Mouse (Mus musculus) forebrain, embryonic 13.5 days (tissue): ENCODE results near the gene Olfr96. TPM values are rescaled to one million over a fixed set of nuclear protein-coding genes. Genes with fewer than 3 reads are reported as not detected.
"Not testable (repeated sequence)": the region's sequence is repeated elsewhere in the genome, so short reads cannot be mapped to it uniquely, and the experiment has no call there.

Source experiments
- ATAC-seq: fragments of 200-750 bp; cut with Nextera tagmentation; 2 replicates; pipeline ENCODE4 v1.8.0; 2017
- H3K27ac ChIP-seq: fragments of 300-500 bp; sonication (generic); 2 replicates; pipeline ENCODE4 v1.5.1; 2015; ENCODE audit warnings: inconsistent platforms, mild to moderate bottlenecking, moderate library complexity
- H3K27me3 ChIP-seq: fragments of 300-500 bp; sonication (generic); 2 replicates; pipeline ENCODE4 v1.6.1; 2015; ENCODE audit warnings: mild to moderate bottlenecking, inconsistent platforms
- H3K36me3 ChIP-seq: fragments of 300-500 bp; sonication (generic); 2 replicates; pipeline ENCODE4 v1.6.1; 2015; ENCODE audit warnings: mild to moderate bottlenecking, inconsistent platforms; ENCODE audit not compliant: poor library complexity, severe bottlenecking
- H3K4me1 ChIP-seq: fragments of 300-500 bp; sonication (generic); 2 replicates; pipeline ENCODE4 v1.6.1; 2015; ENCODE audit warnings: inconsistent platforms
- H3K4me2 ChIP-seq: fragments of 300-500 bp; sonication (generic); 2 replicates; pipeline ENCODE4 v1.6.1; 2015; ENCODE audit warnings: inconsistent platforms, mild to moderate bottlenecking, moderate library complexity
- H3K4me3 ChIP-seq: fragments of 300-500 bp; sonication (generic); 2 replicates; pipeline ENCODE4 v1.5.1; 2015; ENCODE audit warnings: mild to moderate bottlenecking, inconsistent platforms
- H3K9ac ChIP-seq: fragments of 300-500 bp; sonication (generic); 2 replicates; pipeline ENCODE4 v1.6.1; 2015; ENCODE audit warnings: mild to moderate bottlenecking, inconsistent platforms
- H3K9me3 ChIP-seq: fragments of 300-500 bp; sonication (generic); replicated peaks from 2 replicates; pipeline ENCODE4 v1.6.1; 2016; ENCODE audit warnings: inconsistent platforms
- WGBS: fragments of 180-500 bp; shearing (Covaris S2); methylation state at CpG from one replicate; pipeline ENCODE4 v1.1.7; 2015; 5-methylcytosine and 5-hydroxymethylcytosine counted together
- polyA plus RNA-seq: library from polyadenylated mRNA; unstranded; fragments of >200 nt; fragmentation: Nextera tagmentation; extraction: Ambion mirVana; gene quantifications from 2 replicates; pipeline ENCODE4 v1.2.1, GENCODE M21; 2015

Olfr96 gene
- polyA plus RNA-seq, 1 experiment from 2014 or later, result not detected

DNA sequence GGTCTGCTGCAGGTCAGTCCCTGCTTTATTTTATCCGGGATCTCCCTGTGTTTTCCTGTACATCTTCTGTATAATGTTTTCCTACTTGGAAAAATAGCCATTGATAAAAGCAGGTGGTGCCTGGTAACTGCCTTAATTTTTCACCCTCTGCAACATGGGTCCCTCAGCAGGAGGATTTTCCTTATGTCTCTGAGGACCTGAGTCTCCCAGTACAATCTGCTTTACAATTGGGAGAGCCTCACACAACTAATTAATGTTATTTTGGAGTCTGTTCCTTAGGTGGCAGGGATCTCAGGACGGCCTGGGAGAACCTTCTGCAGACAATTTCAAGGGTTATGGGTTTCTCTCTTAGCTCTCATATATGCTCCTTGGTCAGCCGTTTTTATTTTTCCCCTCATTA, 6.9 kb upstream of the Olfr96 start, which contains the start of gene Olfr95:
Olfr95 (minus strand) TSS at position 101 of the 400 bp plus-strand sequence.
- H3K9ac ChIP-seq, result no peak within 1 kb of the TSS
- no peak within 1 kb of the TSS for H3K4me3 ChIP-seq
- no peak for ATAC-seq
- H3K9me3 ChIP-seq, result no peaks in the 10 kb centered on the region; the same call in 1 of the 2 replicates
- H3K27me3 ChIP-seq, result peaks cover 14% of the 10 kb centered on the region
- no peak within 1 kb of the TSS for H3K27ac ChIP-seq
- H3K4me1 ChIP-seq, result peaks cover 5% of the 10 kb centered on the region; the same call in 1 of the 2 replicates
- no peaks in the 10 kb centered on the region for H3K36me3 ChIP-seq
- WGBS, result 78% methylated on average over 3 of the region's 3 CpGs
- no peak within 1 kb of the TSS for H3K4me2 ChIP-seq

DNA sequence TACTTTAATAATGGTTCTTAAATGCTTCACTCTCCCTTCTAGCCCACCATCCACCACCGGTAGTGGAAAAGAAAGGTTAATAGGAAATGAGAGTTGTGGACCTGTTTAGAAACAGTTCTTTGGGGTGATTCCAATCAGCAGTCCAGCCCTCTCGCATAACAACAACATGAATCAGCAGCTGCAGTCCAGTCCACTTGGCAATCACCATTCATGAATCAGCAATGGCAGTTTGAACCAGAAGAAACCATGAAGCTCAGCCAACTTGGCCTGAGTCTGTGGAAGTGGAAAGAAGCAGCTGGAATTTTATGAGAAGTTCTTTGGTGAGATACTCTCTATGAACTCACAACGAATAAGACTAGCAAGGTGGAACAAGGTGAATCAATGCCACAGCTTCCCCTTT, 1.5 kb upstream of the Olfr96 start:
- no peak overlapping the region for H3K9ac ChIP-seq
- WGBS, result 86% methylated on average over 3 of the region's 3 CpGs
- no peaks in the 10 kb centered on the region; the same call in 1 of the 2 replicates for H3K9me3 ChIP-seq
- no peaks in the 10 kb centered on the region for H3K4me1 ChIP-seq
- H3K27me3 ChIP-seq, result no peaks in the 10 kb centered on the region
- no peaks in the 10 kb centered on the region for H3K36me3 ChIP-seq
- no peak overlapping the region for H3K4me3 ChIP-seq
- H3K4me2 ChIP-seq, result no peak overlapping the region
- H3K27ac ChIP-seq, result no peak overlapping the region
- ATAC-seq, result no peak

DNA sequence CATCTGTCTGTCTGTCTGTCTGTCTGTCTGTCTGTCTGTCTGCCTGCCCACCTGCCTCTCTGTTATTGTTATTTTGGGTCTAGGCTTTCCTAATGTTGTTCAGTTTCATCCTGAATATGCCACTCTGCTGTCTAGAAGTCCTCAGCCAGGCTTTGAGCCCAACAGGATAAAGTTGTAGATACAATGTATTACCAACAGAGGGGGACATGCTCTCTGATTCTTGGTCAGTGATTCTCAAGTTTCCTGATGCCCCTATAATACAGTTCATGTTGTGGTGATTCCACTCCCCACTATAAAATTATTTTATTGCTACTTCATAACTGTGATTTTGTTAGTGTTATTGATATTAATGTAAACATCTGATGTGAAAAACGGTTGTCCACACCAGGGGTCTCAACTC, 1.9 kb downstream of the Olfr96 start:
- no peak for ATAC-seq
- H3K36me3 ChIP-seq, result no peaks in the 10 kb centered on the region
- H3K9me3 ChIP-seq, result no peaks in the 10 kb centered on the region
- H3K4me1 ChIP-seq, result no peaks in the 10 kb centered on the region
- no peak overlapping the region for H3K27ac ChIP-seq
- no peak overlapping the region for H3K9ac ChIP-seq
- no peak overlapping the region for H3K4me2 ChIP-seq
- no peaks in the 10 kb centered on the region for H3K27me3 ChIP-seq
- 18% methylated on average over 1 of the region's 1 CpGs for WGBS
- H3K4me3 ChIP-seq, result no peak overlapping the region

DNA sequence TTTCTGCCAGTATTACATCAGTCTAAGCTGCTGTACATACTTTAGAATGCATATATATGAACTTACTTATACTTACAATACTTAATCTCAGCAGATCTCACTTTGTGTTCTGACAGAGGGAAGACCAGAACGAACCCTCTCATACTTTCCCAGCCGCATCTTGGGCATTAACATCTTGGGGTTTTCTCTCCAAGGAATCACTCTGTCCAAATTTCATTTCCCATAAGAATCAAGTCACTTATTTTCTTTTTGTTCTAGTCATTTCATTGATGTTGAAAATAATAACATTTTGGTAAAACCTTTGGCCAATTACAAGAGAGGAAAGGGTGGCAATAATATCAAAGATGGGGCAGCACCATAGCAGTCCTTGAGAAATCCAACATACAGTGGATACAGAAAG, 17.3 kb downstream of the Olfr96 start, which contains the start of gene Olfr97:
Olfr97 (minus strand) TSS at position 101 of the 400 bp plus-strand sequence.
- not testable (repeated sequence) for H3K27me3 ChIP-seq, H3K9ac ChIP-seq, ATAC-seq, H3K36me3 ChIP-seq, H3K4me1 ChIP-seq, H3K4me2 ChIP-seq, H3K9me3 ChIP-seq, H3K4me3 ChIP-seq, H3K27ac ChIP-seq
- whole genome bisulfite sequencing, result 91% methylated on average over 2 of the region's 2 CpGs

DNA sequence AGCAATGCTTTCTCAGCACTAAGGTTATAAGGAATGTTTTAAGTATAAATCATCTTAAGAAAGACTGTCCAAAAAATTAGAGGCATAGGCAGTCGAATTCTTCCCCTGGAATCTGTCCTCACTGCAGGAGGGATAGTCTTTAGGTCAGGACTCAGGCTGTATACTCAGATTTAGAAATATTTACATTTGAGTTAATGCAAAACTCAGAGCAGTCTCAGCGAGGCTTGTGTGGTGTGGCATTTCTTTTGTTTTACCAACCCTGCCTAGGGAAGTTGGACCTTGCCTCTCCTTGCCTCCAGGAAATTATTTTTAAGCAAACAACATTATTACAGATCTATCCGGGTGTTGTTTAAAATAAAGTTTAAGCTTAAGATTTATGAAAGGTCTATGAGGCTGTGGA, 22.3 kb downstream of the Olfr96 start:
- Histone ChIP-seq H3K27me3 (no peaks in the 10 kb centered on the region), H3K9ac (no peak overlapping the region), H3K9me3 (0 out of 2 replicates have a peak, but pooled peaks cover 4% of the 10 kb centered on the region), H3K4me2 (no peak overlapping the region), H3K4me3 (no peak overlapping the region), H3K36me3 (no peaks in the 10 kb centered on the region), H3K4me1 (no peaks in the 10 kb centered on the region), H3K27ac (no peak overlapping the region)
- WGBS, result 62% methylated on average over 3 of the region's 3 CpGs
- no peak for ATAC-seq

DNA sequence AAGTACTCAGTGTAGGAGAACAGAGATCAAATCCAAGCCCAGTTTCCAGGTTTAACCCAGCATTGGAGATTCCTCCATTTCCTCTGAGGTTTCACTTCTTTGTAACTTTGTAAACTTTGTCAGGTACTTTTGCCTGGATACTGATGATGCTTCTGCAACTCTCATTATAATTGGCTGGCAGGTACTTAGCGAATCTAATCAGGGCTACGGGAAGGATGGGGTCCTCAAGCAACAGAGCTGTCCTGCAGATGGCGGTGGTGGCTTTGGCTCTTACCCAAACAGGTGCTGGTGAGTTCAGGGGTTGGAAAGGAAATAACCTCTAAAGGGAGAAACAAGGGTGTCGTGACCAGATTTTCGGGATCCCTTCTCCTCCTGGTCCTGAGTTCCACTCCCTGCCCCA, 26.8 kb downstream of the Olfr96 start:
- H3K4me2 ChIP-seq, result no peak overlapping the region
- no peaks in the 10 kb centered on the region for H3K36me3 ChIP-seq
- WGBS, result 27% methylated on average over 5 of the region's 5 CpGs
- no peaks in the 10 kb centered on the region for H3K9me3 ChIP-seq
- no peak for ATAC-seq
- H3K27ac ChIP-seq, result no peak overlapping the region
- no peak overlapping the region for H3K4me3 ChIP-seq
- H3K27me3 ChIP-seq, result no peaks in the 10 kb centered on the region
- no peaks in the 10 kb centered on the region for H3K4me1 ChIP-seq
- H3K9ac ChIP-seq, result no peak overlapping the region

DNA sequence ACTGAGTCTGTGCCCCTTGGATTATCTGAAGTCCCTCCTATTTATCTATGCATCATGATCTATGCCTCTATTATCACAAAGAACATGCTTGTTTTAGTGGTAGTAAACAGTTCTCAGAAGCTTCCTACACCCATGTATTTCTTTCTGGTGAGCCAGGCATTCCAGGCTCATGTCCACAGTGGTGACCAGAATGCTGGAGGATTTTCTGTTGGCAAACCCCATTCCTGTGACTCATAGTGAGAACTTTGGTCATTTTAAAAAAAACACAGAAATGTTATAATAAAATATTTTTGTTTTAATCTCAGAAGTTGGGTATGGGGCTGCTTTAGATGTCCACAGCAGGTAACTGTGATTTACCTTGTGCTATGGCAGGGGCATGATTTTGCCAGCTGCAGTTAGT, 29.5 kb downstream of the Olfr96 start:
- H3K4me2 ChIP-seq, result no peak overlapping the region

DNA sequence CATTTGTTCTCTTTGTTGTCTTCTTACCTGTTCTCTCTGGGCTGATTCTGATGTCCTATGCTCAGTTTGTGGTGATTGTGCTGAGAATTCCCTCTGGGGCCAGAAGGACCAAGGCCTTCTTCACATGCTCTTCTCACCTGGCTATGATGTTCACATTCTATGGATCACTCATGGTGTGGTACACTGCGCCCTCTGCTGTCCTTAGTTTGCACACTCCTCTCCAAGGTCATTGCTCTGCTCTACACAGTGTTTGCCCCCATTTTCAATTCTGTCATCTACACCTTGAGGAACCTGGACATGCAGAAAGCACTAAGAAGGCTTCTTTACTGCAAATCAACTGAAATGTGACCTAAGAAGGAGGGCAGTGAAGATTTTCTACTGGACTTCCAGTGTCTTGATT, 30.6 kb downstream of the Olfr96 start:
- ATAC-seq, result no peak
- H3K36me3 ChIP-seq, result no peaks in the 10 kb centered on the region
- WGBS, result 10% methylated on average over 1 of the region's 1 CpGs
- H3K4me3 ChIP-seq, result no peak overlapping the region
- no peaks in the 10 kb centered on the region for H3K27me3 ChIP-seq
- H3K27ac ChIP-seq, result no peak overlapping the region
- H3K9me3 ChIP-seq, result no peaks in the 10 kb centered on the region
- H3K9ac ChIP-seq, result no peak overlapping the region
- H3K4me1 ChIP-seq, result no peaks in the 10 kb centered on the region
- no peak overlapping the region for H3K4me2 ChIP-seq

More for the DNA sequence above, 29.5 kb downstream of the Olfr96 start:
- H3K4me3 ChIP-seq, result no peak overlapping the region
- H3K9ac ChIP-seq, result no peak overlapping the region
- H3K27ac ChIP-seq, result no peak overlapping the region
- H3K4me1 ChIP-seq, result no peaks in the 10 kb centered on the region
- no peaks in the 10 kb centered on the region for H3K9me3 ChIP-seq
- H3K36me3 ChIP-seq, result no peaks in the 10 kb centered on the region
- H3K27me3 ChIP-seq, result no peaks in the 10 kb centered on the region
- no peak for ATAC-seq

DNA sequence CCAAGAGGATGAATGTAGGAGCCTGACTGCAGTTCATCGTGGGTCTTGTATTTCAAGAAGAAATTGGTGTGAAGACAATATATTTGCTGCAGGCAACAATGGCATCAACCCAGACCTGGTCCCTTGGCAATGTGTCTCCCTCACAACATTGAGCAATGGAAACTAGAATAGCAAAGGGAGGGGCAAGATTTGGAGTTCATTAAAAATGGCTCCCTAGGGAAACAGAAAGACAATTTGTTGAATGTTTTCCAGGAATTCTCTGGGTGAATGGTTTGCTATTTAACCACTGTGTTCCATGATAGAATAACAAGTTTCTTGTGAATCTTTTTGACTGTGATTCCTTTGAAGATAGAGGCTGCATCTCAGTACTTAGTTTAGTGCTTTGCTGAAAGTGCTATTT, 43.7 kb downstream of the Olfr96 start, which contains the start of gene Olfr98:
Olfr98 (minus strand) TSS at position 124 of the 400 bp plus-strand sequence.
- H3K4me2 ChIP-seq, result no peak within 1 kb of the TSS
- H3K4me3 ChIP-seq, result no peak within 1 kb of the TSS
- no peak within 1 kb of the TSS for H3K9ac ChIP-seq
- H3K36me3 ChIP-seq, result no peaks in the 10 kb centered on the region
- H3K27ac ChIP-seq, result no peak within 1 kb of the TSS
- 90% methylated on average over 1 of the region's 1 CpGs for WGBS
- no peaks in the 10 kb centered on the region for H3K4me1 ChIP-seq
- no peaks in the 10 kb centered on the region for H3K9me3 ChIP-seq
- ATAC-seq, result no peak
- H3K27me3 ChIP-seq, result no peaks in the 10 kb centered on the region

DNA sequence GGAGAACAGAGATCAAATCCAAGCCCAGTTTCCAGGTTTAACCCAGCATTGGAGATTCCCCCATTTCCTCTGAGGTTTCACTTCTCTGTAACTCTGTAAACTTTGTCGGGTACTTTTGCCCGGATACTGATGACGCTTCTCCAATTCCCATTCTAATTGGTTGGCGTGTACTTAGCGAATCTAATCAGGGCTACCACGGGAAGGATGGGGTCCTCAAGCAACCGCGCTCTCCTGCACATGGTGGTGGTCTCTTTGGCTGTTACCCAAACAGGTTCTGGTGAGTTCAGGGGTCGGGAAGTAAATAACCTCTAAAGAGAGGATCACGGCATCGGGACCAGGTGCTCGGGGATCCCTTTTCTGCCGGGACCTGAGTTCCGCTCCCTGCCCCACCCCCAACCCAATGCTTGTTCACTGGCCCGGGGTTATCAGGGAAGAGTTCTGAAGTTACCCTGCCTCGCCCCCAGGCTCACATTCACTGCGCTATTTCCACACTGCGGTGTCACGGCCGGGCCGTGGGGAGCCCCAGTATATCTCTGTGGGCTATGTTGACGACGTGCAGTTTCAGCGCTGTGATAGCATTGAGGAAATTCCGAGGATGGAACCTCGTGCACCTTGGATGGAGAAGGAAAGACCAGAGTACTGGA, 50.2 kb downstream of the Olfr96 start, which contains the start of gene H2-M3:
H2-M3 (plus strand) TSS at position 163 of the 644 bp plus-strand sequence.
- Histone ChIP-seq H3K4me2 (peak within 1 kb of the TSS; percentile 86), H3K4me1 (peaks cover 4% of the 10 kb centered on the region; the same call in 1 of the 2 replicates), H3K27ac (no peak within 1 kb of the TSS), H3K9me3 (no peaks in the 10 kb centered on the region), H3K36me3 (no peaks in the 10 kb centered on the region), H3K27me3 (no peaks in the 10 kb centered on the region), H3K9ac (peak within 1 kb of the TSS; percentile 58), H3K4me3 (peak within 1 kb of the TSS; percentile 49)
- ATAC-seq, result peak; percentile 99
- 4% methylated on average over 26 of the region's 26 CpGs for WGBS

DNA sequence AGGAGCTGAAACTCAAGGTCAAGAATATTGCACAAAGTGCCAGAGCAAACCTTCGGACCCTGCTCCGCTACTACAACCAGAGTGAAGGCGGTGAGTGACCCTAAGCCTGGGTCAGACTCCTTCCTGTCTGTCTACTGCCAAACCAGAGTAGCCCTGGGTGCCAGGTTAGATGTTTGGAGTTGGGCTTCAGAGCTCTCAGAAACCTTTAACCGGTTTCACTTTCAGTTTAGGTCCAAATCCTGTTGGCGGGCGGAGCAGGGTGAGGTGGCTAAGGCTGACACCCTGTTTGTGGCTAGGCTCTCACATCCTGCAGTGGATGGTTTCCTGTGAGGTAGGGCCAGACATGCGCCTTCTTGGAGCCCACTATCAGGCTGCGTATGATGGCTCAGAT, 50.8 kb downstream of the Olfr96 start:
- no peak overlapping the region for H3K27ac ChIP-seq
- H3K9ac ChIP-seq, result no peak overlapping the region; the same call in 1 of the 2 replicates
- H3K27me3 ChIP-seq, result no peaks in the 10 kb centered on the region
- H3K4me3 ChIP-seq, result peak overlapping the region; percentile 49
- peaks cover 4% of the 10 kb centered on the region; the same call in 1 of the 2 replicates for H3K4me1 ChIP-seq
- no peaks in the 10 kb centered on the region for H3K9me3 ChIP-seq
- no peak for ATAC-seq
- H3K4me2 ChIP-seq, result peak overlapping the region; percentile 86
- H3K36me3 ChIP-seq, result no peaks in the 10 kb centered on the region
- WGBS, result 71% methylated on average over 8 of the region's 8 CpGs

DNA sequence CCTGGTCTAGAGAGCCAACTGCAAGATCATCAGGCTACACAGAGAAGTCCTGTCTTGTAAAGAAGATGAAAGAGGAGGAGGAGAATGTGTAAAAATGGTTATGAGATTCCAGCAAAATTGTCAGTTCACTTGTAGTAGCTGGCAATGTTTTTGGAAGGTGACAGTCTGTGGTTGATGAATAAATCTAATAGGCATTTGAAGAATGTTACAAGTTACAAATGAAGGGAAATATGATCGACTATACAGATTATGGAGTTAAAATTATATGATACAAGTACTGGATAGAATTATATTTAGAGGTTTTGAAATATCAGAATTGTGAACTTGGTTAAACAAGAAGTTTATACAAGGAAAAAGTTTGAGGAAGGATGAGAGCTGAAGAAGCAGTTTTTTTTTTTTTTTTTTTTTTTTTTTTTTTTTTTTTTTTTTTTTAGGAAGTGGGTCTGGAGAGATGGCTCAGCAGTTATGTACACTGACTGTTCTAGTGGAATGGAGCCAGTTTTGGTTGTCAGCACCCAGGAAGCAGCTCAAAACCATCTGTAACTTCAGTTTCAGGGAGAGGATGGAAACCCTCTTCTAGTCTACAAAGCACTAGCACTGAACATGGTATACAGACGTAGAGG, 55.8 kb downstream of the Olfr96 start:
- H3K27me3 ChIP-seq, result no peaks in the 10 kb centered on the region
- H3K4me1 ChIP-seq, result no peaks in the 10 kb centered on the region
- H3K9me3 ChIP-seq, result no peaks in the 10 kb centered on the region
- no peak overlapping the region for H3K4me3 ChIP-seq
- H3K36me3 ChIP-seq, result no peaks in the 10 kb centered on the region
- WGBS, result 83% methylated on average over 2 of the region's 2 CpGs
- ATAC-seq, result no peak
- H3K27ac ChIP-seq, result no peak overlapping the region
- H3K4me2 ChIP-seq, result no peak overlapping the region
- no peak overlapping the region for H3K9ac ChIP-seq
